Mouse (Mus musculus) liver, embryonic 16.5 days (tissue): ENCODE data around the gene Grm8. TPM values are rescaled to one million over a fixed set of nuclear protein-coding genes. Genes with fewer than 3 reads are reported as not detected.

Source experiments
- ATAC-seq: fragments of 200-750 bp; cut with Nextera tagmentation; 2 replicates; pipeline ENCODE4 v1.8.0; 2017; ENCODE audit warnings: low read depth, mild to moderate bottlenecking, moderate number of reproducible peaks, moderate library complexity
- H3K27ac ChIP-seq: fragments of 300-500 bp; sonication (generic); 2 replicates; pipeline ENCODE4 v1.5.1; 2014; ENCODE audit warnings: mild to moderate bottlenecking, low read length
- H3K27me3 ChIP-seq: fragments of 300-500 bp; sonication (generic); 2 replicates; pipeline ENCODE4 v1.6.1; 2014; ENCODE audit warnings: low read depth, low read length, mixed read lengths; ENCODE audit not compliant: control insufficient read depth, insufficient read depth
- H3K36me3 ChIP-seq: fragments of 300-500 bp; sonication (generic); 2 replicates; pipeline ENCODE4 v1.6.1; 2014; ENCODE audit warnings: mild to moderate bottlenecking; ENCODE audit not compliant: control insufficient read depth, insufficient read depth
- H3K4me1 ChIP-seq: fragments of 300-500 bp; sonication (generic); 2 replicates; pipeline ENCODE4 v1.6.1; 2014; ENCODE audit warnings: low read depth, low read length, mixed read lengths; ENCODE audit not compliant: control insufficient read depth
- H3K4me2 ChIP-seq: fragments of 300-500 bp; sonication (generic); 2 replicates; pipeline ENCODE4 v1.6.1; 2014; ENCODE audit warnings: low read depth, low read length, mixed read lengths
- H3K4me3 ChIP-seq: fragments of 300-500 bp; sonication (generic); 2 replicates; pipeline ENCODE4 v1.5.1; 2014; ENCODE audit warnings: low read depth, mild to moderate bottlenecking, low read length
- H3K9ac ChIP-seq: fragments of 300-500 bp; sonication (generic); 2 replicates; pipeline ENCODE4 v1.6.1; 2014; ENCODE audit warnings: low read depth, low read length
- H3K9me3 ChIP-seq: fragments of 300-500 bp; sonication (generic); replicated peaks from 2 replicates; pipeline ENCODE4 v1.6.1; 2016; ENCODE audit warnings: low read length; ENCODE audit not compliant: control insufficient read depth
- WGBS: fragments of 180-500 bp; shearing (Covaris S2); extraction: QIAGEN DNeasy Blood & Tissue Kit; methylation state at CpG from one replicate; pipeline ENCODE4 v1.1.7; 2014; ENCODE audit not compliant: insufficient replicate concordance; 5-methylcytosine and 5-hydroxymethylcytosine counted together
- polyA plus RNA-seq: library from polyadenylated mRNA; unstranded; fragments of >200 nt; fragmentation: Nextera tagmentation; extraction: Ambion mirVana; gene quantifications from 2 replicates; pipeline ENCODE4 v1.2.1, GENCODE M21; 2015

Grm8 gene
- polyA plus RNA-seq, 1 experiment from 2014 or later = 0.02 TPM

DNA sequence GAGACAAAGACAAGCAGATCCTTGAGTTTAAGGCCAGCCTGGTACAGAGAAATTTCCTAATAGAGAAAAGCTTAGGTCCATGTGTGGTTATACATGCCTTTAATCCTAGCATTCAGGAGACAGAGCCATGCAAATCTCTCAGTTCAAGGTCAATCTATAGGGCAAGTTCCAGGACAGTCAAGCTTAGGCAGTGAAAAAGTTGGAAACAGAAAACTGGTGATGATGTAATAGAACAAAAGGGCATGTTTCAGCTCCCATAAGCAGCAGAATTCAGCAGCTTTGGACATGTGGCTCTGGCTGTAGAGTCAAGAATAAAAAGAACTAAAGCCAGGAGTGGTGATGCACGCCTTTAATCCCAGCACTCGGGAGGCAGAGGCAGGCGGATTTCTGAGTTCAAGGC, 336.2 kb downstream of the Grm8 start:
- H3K27me3 ChIP-seq = no peaks in the 10 kb centered on the region
- H3K9me3 ChIP-seq = no peaks in the 10 kb centered on the region
- H3K36me3 ChIP-seq = no peaks in the 10 kb centered on the region
- H3K27ac ChIP-seq = no peak overlapping the region
- H3K9ac ChIP-seq = no peak overlapping the region
- peak; percentile 67 for ATAC-seq
- H3K4me1 ChIP-seq = no peaks in the 10 kb centered on the region
- no peak overlapping the region for H3K4me3 ChIP-seq
- WGBS = 54% methylated on average over 3 of the region's 3 CpGs
- H3K4me2 ChIP-seq = no peak overlapping the region

- Histone ChIP-seq H3K4me3 (no peak overlapping the region), H3K36me3 (no peaks in the 10 kb centered on the region), H3K9ac (no peak overlapping the region), H3K9me3 (no peaks in the 10 kb centered on the region), H3K27me3 (no peaks in the 10 kb centered on the region), H3K4me1 (no peaks in the 10 kb centered on the region), H3K4me2 (no peak overlapping the region), H3K27ac (no peak overlapping the region)
- ATAC-seq = no peak
- 85% methylated on average over 3 of the region's 3 CpGs for WGBS
Measured at GRCm38 (mm10) chr6:27789566-27789965, 345.4 kb downstream of the Grm8 start.

- H3K9ac ChIP-seq = no peak overlapping the region
- no peaks in the 10 kb centered on the region for H3K36me3 ChIP-seq
- WGBS = 45% methylated on average over 4 of the region's 4 CpGs
- H3K27me3 ChIP-seq = no peaks in the 10 kb centered on the region
- no peak overlapping the region for H3K27ac ChIP-seq
- ATAC-seq = no peak
- H3K4me3 ChIP-seq = no peak overlapping the region
- no peaks in the 10 kb centered on the region for H3K4me1 ChIP-seq
- H3K9me3 ChIP-seq = no peaks in the 10 kb centered on the region
- H3K4me2 ChIP-seq = no peak overlapping the region
Measured at GRCm38 (mm10) chr6:27789151-27789550, 345.8 kb downstream of the Grm8 start.

DNA sequence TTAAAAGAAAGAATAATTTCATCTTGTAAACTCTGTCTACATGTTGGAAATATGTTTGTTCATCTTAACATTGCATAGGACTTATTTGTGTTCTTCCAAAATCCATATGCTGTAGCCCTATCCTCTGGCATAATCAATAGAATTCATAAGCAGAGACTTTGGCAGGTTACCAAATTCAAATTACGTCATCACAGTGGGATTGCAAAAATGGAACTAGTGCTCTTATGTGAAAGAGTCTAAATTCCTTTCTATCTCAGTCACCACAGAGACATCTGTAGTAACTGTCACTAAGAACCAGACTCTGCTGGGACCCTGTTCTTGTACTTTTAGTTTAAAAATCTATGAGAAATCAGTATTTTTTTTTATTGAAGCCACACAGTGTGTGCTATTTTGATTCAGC, 352.7 kb downstream of the Grm8 start:
- Histone ChIP-seq H3K36me3 (no peaks in the 10 kb centered on the region), H3K27me3 (no peaks in the 10 kb centered on the region), H3K4me1 (no peaks in the 10 kb centered on the region), H3K27ac (no peak overlapping the region), H3K4me2 (no peak overlapping the region), H3K9me3 (no peaks in the 10 kb centered on the region), H3K4me3 (no peak overlapping the region), H3K9ac (no peak overlapping the region)
- ATAC-seq = no peak
- WGBS = 63% methylated on average over 1 of the region's 1 CpGs

DNA sequence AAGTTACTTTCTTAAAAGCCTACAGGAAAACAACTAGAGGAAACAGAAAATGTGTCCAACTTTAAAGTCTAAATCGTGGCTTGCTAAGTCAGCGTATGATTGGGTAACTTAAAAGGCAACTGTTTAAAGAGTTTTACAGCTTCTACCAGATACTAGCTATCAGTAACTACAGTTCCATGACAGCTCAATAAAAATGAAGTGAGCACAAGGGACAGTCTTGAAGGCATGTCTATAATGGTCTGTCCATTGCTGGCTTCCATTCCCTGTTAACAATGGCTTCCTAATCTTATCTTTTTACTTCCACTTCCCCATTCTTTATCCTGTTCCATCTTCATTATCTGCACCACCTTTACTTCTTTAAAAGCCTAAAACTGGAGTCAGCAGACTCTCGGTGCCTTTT, 353.6 kb downstream of the Grm8 start:
- Histone ChIP-seq H3K4me2 (no peak overlapping the region), H3K36me3 (no peaks in the 10 kb centered on the region), H3K9ac (no peak overlapping the region), H3K4me3 (no peak overlapping the region), H3K9me3 (no peaks in the 10 kb centered on the region), H3K27me3 (no peaks in the 10 kb centered on the region), H3K27ac (no peak overlapping the region), H3K4me1 (no peaks in the 10 kb centered on the region)
- ATAC-seq = no peak
- WGBS = 55% methylated on average over 3 of the region's 3 CpGs

DNA sequence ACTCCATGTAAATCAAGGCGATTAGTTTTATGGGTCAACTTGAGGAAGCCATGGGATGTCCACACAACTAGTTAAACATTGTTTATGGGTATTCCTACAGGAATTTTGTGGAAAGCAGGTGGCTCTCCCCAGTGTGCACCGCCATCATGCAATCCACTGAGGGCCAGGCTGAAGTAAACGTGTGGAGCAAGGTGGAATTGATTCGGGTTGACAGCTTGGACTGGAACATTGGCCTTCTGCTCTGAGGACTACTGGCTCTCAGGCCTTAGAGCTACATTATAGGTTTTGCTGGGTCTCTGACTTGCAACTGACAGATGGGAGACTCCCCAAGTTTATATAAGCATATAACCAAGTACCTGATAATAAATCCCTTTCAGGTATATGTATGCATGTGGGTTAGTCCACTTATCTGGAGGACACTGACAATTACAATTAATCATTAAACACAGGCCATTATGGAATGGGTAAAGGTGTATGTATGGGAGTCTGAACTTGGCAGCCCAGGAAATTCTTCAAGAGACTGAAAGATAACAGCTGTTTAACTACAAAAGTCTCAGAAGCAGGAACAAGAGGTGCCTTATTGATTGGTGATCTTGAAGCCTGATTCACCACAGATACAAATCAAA, 359.2 kb downstream of the Grm8 start:
- H3K4me2 ChIP-seq = no peak overlapping the region
- no peaks in the 10 kb centered on the region for H3K4me1 ChIP-seq
- H3K36me3 ChIP-seq = no peaks in the 10 kb centered on the region
- WGBS = 64% methylated on average over 4 of the region's 4 CpGs
- no peaks in the 10 kb centered on the region for H3K27me3 ChIP-seq
- no peak overlapping the region for H3K27ac ChIP-seq
- no peak overlapping the region for H3K9ac ChIP-seq
- H3K9me3 ChIP-seq = no peaks in the 10 kb centered on the region
- H3K4me3 ChIP-seq = no peak overlapping the region
- no peak for ATAC-seq

- ATAC-seq = no peak
- no peak overlapping the region for H3K9ac ChIP-seq
Measured at GRCm38 (mm10) chr6:27762061-27762460, 372.9 kb downstream of the Grm8 start.

DNA sequence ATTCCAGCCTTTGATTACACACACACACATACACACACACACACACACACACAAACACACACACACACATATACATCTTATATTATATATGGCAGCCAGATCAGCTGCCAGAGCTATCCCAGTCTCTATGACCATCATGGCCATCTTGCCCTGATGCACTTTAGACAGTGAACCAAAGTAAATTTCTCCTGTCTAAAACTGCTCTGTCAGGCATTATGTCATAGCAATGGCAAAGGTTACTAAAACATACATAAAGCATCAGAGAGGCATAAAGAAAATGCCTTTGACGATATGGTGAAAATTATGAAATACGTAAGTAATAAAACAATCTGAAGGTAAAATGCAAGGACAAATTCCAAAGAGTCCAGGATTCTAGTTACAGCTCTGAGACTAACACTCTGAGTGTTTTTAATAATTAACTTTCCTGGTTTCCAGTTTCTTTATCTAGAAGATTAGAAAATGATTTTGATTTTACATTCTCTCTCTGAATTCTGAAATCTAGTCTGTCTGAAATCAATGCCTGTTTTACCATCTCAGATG, 381.6 kb downstream of the Grm8 start:
- Histone ChIP-seq H3K36me3 (no peaks in the 10 kb centered on the region), H3K4me3 (no peak overlapping the region), H3K27me3 (no peaks in the 10 kb centered on the region), H3K4me1 (no peaks in the 10 kb centered on the region), H3K4me2 (no peak overlapping the region), H3K9me3 (no peaks in the 10 kb centered on the region), H3K27ac (no peak overlapping the region), H3K9ac (no peak overlapping the region)
- ATAC-seq = no peak
- WGBS = 70% methylated on average over 2 of the region's 2 CpGs

More at GRCm38 (mm10) chr6:27762061-27762460, 372.9 kb downstream of the Grm8 start:
- Histone ChIP-seq H3K36me3 (no peaks in the 10 kb centered on the region), H3K27ac (no peak overlapping the region), H3K4me2 (no peak overlapping the region), H3K4me3 (no peak overlapping the region), H3K9me3 (no peaks in the 10 kb centered on the region), H3K4me1 (no peaks in the 10 kb centered on the region), H3K27me3 (no peaks in the 10 kb centered on the region)
- 65% methylated on average over 6 of the region's 6 CpGs for WGBS

GRCm38 (mm10) chr6:27746493-27746892, 388.5 kb downstream of the Grm8 start:
- Histone ChIP-seq H3K36me3 (no peaks in the 10 kb centered on the region), H3K4me1 (no peaks in the 10 kb centered on the region), H3K27me3 (no peaks in the 10 kb centered on the region), H3K9me3 (no peaks in the 10 kb centered on the region), H3K4me3 (no peak overlapping the region), H3K9ac (no peak overlapping the region), H3K27ac (no peak overlapping the region), H3K4me2 (no peak overlapping the region)
- 62% methylated on average over 4 of the region's 4 CpGs for WGBS
- no peak for ATAC-seq
